Mouse (Mus musculus) liver, postnatal 0 days (tissue): ENCODE results near the gene Pard3b. TPM values are rescaled to one million over a fixed set of nuclear protein-coding genes. Genes with fewer than 3 reads are reported as not detected.

Source experiments
- ATAC-seq: fragments of 200-750 bp; cut with Nextera tagmentation; 2 replicates; pipeline ENCODE4 v1.8.0; 2017; ENCODE audit warnings: mild to moderate bottlenecking, moderate library complexity
- DNase-seq: peaks from one replicate; pipeline ENCODE4 v3.0.0-alpha.2; 2016
- H3K27ac ChIP-seq: fragments of 300-500 bp; sonication (generic); 2 replicates; pipeline ENCODE4 v1.5.1; 2014; ENCODE audit warnings: antibody characterized with exemption, moderate library complexity, mild to moderate bottlenecking, low read depth
- H3K27me3 ChIP-seq: fragments of 300-500 bp; sonication (generic); 2 replicates; pipeline ENCODE4 v1.6.1; 2014; ENCODE audit warnings: low read length, control low read depth, mixed read lengths; ENCODE audit not compliant: insufficient read depth
- H3K36me3 ChIP-seq: fragments of 300-500 bp; sonication (generic); replicated peaks from 2 replicates; pipeline ENCODE4 v1.6.1; 2014; ENCODE audit warnings: mild to moderate bottlenecking, control low read depth, low read length, moderate library complexity, mixed read lengths; ENCODE audit not compliant: insufficient read depth
- H3K4me1 ChIP-seq: fragments of 300-500 bp; sonication (generic); 2 replicates; pipeline ENCODE4 v1.6.1; 2014; ENCODE audit warnings: antibody characterized with exemption, mild to moderate bottlenecking, control low read depth; ENCODE audit not compliant: insufficient read depth
- H3K4me2 ChIP-seq: fragments of 300-500 bp; sonication (generic); 2 replicates; pipeline ENCODE4 v1.6.1; 2014; ENCODE audit warnings: low read depth, mild to moderate bottlenecking, low read length, moderate library complexity, mixed read lengths
- H3K4me3 ChIP-seq: fragments of 300-500 bp; sonication (generic); 2 replicates; pipeline ENCODE4 v1.5.1; 2014; ENCODE audit warnings: low read depth, low read length
- H3K9ac ChIP-seq: fragments of 300-500 bp; sonication (generic); replicated peaks from 2 replicates; pipeline ENCODE4 v1.6.1; 2014; ENCODE audit warnings: mild to moderate bottlenecking, moderate library complexity
- H3K9me3 ChIP-seq: fragments of 300-500 bp; sonication (generic); 2 replicates; pipeline ENCODE4 v1.6.1; 2016; ENCODE audit warnings: mild to moderate bottlenecking, control low read depth, low read length, mixed read lengths
- CTCF ChIP-seq: sonication (generic); IDR thresholded peaks from 2 replicates; pipeline ENCODE4 v1.5.1; 2016; ENCODE audit warnings: antibody characterized with exemption, low read depth
- EP300 ChIP-seq: IDR thresholded peaks from 2 replicates; pipeline ENCODE4 v1.6.1; 2016; ENCODE audit warnings: antibody characterized with exemption, low read depth, mild to moderate bottlenecking
- WGBS: fragments of 180-500 bp; shearing (Covaris S2); extraction: QIAGEN DNeasy Blood & Tissue Kit; methylation state at CpG from one replicate; pipeline ENCODE4 v1.1.7; 2014; ENCODE audit not compliant: insufficient replicate concordance; 5-methylcytosine and 5-hydroxymethylcytosine counted together
- polyA plus RNA-seq: library from polyadenylated mRNA; unstranded; fragments of >200 nt; fragmentation: Nextera tagmentation; extraction: Ambion mirVana; gene quantifications from 2 replicates; pipeline ENCODE4 v1.2.1, GENCODE M21; 2015

The Pard3b gene
- polyA plus RNA-seq, 1 experiment from 2014 or later: 2.8 TPM

GRCm38 (mm10) chr1:61850471-61850870 is 211.8 kb downstream of the Pard3b start:
- TF ChIP-seq CTCF (no peak), EP300 (no peak)
- H3K27ac ChIP-seq: no peak overlapping the region
- no peaks in the 10 kb centered on the region for H3K27me3 ChIP-seq
- ATAC-seq (no peak), DNase-seq (no peak)
- WGBS: 74% methylated on average over 5 of the region's 5 CpGs
- H3K9me3 ChIP-seq: no peaks in the 10 kb centered on the region
- H3K4me1 ChIP-seq: 0 out of 2 replicates have a peak, but pooled peaks cover 4% of the 10 kb centered on the region
- no peak overlapping the region for H3K4me3 ChIP-seq
- H3K36me3 ChIP-seq: no peaks in the 10 kb centered on the region
- no peak overlapping the region for H3K9ac ChIP-seq
- H3K4me2 ChIP-seq: no peak overlapping the region

DNA sequence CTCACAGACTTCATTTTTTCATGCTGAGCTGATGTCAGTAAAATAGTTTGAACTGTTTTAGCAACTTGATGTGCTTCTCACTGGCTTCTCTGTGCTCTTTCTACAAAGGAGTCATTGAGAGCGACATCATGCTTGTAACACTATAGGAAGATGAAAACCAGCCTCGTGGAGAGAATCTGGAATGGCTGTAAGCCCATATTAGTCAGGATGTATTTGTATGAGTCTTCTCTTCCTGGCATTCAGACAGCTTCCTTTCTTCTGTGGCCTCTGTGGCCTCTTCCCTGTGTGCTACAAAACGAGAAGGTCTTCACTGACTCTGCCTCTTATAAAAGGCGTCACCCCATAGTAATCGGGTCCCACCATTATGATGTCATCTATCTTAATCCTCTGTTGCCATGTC is 212.6 kb downstream of the Pard3b start:
- ATAC-seq (no peak), DNase-seq (no peak)
- no peak overlapping the region for H3K4me2 ChIP-seq
- no peak for TF ChIP-seq EP300
- TF ChIP-seq CTCF: no peak
- no peaks in the 10 kb centered on the region for H3K27me3 ChIP-seq
- no peaks in the 10 kb centered on the region for H3K36me3 ChIP-seq
- no peaks in the 10 kb centered on the region for H3K9me3 ChIP-seq
- 52% methylated on average over 5 of the region's 5 CpGs for WGBS
- H3K27ac ChIP-seq: no peak overlapping the region
- no peak overlapping the region for H3K4me3 ChIP-seq
- H3K4me1 ChIP-seq: 0 out of 2 replicates have a peak, but pooled peaks cover 2% of the 10 kb centered on the region
- no peak overlapping the region for H3K9ac ChIP-seq

- H3K27me3 ChIP-seq: no peaks in the 10 kb centered on the region
- WGBS: 61% methylated on average over 2 of the region's 2 CpGs
- no peaks in the 10 kb centered on the region for H3K36me3 ChIP-seq
- no peaks in the 10 kb centered on the region for H3K9me3 ChIP-seq
- no peak overlapping the region for H3K4me2 ChIP-seq
- TF ChIP-seq EP300 (no peak), CTCF (no peak)
- ATAC-seq (no peak), DNase-seq (no peak)
- H3K4me3 ChIP-seq: no peak overlapping the region
- H3K4me1 ChIP-seq: no peaks in the 10 kb centered on the region
- no peak overlapping the region for H3K27ac ChIP-seq
- no peak overlapping the region for H3K9ac ChIP-seq
These were observed 228.9 kb downstream of the Pard3b start for GRCm38 (mm10) chr1:61867286-61868082.

DNA sequence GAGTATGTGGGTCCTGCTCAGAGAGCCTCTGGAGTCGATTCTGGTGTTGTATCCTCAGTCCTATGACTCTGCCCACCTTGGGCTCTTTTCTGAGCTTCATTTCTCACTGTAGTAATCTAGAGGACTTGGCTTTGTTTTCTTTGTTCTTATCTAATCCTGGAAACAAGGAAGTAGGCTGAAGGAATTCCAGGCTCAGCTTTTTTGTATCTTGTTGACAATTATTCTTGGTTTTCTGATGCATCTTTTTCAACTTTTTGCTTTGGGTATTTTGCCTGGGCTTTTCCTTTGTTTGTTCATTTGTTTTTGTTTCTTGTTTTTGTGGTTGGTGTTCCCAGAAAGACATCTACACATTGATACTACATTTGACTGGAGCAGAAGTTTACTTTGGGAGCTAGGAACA is 236.3 kb downstream of the Pard3b start:
- H3K27ac ChIP-seq: no peak overlapping the region
- H3K4me2 ChIP-seq: no peak overlapping the region
- H3K4me3 ChIP-seq: no peak overlapping the region
- WGBS: 44% methylated on average over 1 of the region's 1 CpGs
- no peaks in the 10 kb centered on the region for H3K36me3 ChIP-seq
- ATAC-seq (no peak), DNase-seq (no peak)
- H3K4me1 ChIP-seq: no peaks in the 10 kb centered on the region
- H3K9me3 ChIP-seq: no peaks in the 10 kb centered on the region
- H3K9ac ChIP-seq: no peak overlapping the region
- H3K27me3 ChIP-seq: no peaks in the 10 kb centered on the region
- TF ChIP-seq EP300 (no peak), CTCF (no peak)

GRCm38 (mm10) chr1:61879706-61880470 is 241.3 kb downstream of the Pard3b start:
- no peak for TF ChIP-seq EP300
- TF ChIP-seq CTCF: no peak
- WGBS: 75% methylated on average over 6 of the region's 6 CpGs
- Histone ChIP-seq H3K27ac (no peak overlapping the region), H3K4me2 (no peak overlapping the region), H3K4me1 (no peaks in the 10 kb centered on the region), H3K9ac (no peak overlapping the region), H3K36me3 (no peaks in the 10 kb centered on the region), H3K4me3 (no peak overlapping the region), H3K27me3 (no peaks in the 10 kb centered on the region), H3K9me3 (no peaks in the 10 kb centered on the region)
- ATAC-seq: no peak
- no peak for DNase-seq

- no peak overlapping the region for H3K4me2 ChIP-seq
- H3K9me3 ChIP-seq: no peaks in the 10 kb centered on the region
- H3K9ac ChIP-seq: no peak overlapping the region
- no peaks in the 10 kb centered on the region for H3K27me3 ChIP-seq
- H3K4me1 ChIP-seq: no peaks in the 10 kb centered on the region
- no peak overlapping the region for H3K27ac ChIP-seq
- 82% methylated on average over 4 of the region's 4 CpGs for WGBS
- H3K36me3 ChIP-seq: no peaks in the 10 kb centered on the region
- DNase-seq (no peak), ATAC-seq (no peak)
- TF ChIP-seq EP300 (no peak), CTCF (no peak)
- no peak overlapping the region for H3K4me3 ChIP-seq
These were observed 257.4 kb downstream of the Pard3b start for GRCm38 (mm10) chr1:61896048-61896447.
